Mouse (Mus musculus) yolk sac, embryonic 10.5 days (tissue): Measurements from ENCODE around the gene Itga1.

Source experiments
- DNase-seq: peaks from one replicate; pipeline ENCODE4 v3.0.0-alpha.2; 2017; ENCODE audit warnings: low spot score

Gene Itga1

GRCm38 (mm10) chr13:114987668-114988067 is 114.1 kb downstream of the Itga1 start:
- DNase-seq: no peak

GRCm38 (mm10) chr13:114987161-114987560 is 114.6 kb downstream of the Itga1 start:
- DNase-seq: peak; percentile 20

GRCm38 (mm10) chr13:114984658-114985057 is 117.1 kb downstream of the Itga1 start:
- DNase-seq: no peak

GRCm38 (mm10) chr13:114983116-114983515 is 118.6 kb downstream of the Itga1 start:
- no peak for DNase-seq

GRCm38 (mm10) chr13:114980831-114981419 is 120.8 kb downstream of the Itga1 start:
- DNase-seq: peak; percentile 8

DNA sequence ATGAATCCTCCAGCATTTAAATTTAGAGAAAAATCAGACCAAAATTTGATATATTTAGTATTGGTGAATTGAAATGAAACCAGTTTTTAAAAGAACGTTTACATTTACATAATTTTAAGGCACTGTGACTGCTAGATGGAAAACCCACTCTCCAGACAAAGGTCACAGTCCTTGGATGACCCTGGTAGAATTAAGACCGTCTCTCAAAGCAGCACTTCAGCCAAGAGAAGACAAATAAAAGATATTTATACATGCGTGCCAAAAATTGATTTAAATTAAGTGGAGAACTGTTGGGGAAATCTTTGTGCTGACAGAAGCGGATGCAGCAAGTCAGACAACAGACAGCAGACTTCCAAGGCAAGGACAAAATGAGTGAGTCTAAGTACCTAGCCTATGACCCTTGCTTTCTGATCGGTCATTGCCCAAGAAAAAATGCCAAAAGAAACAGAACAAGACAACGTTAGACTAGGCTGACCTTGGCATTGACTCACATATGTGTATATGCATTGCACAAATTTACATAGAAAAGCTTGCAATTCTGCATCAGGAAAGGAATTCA is 127.2 kb downstream of the Itga1 start:
- DNase-seq: no peak

DNA sequence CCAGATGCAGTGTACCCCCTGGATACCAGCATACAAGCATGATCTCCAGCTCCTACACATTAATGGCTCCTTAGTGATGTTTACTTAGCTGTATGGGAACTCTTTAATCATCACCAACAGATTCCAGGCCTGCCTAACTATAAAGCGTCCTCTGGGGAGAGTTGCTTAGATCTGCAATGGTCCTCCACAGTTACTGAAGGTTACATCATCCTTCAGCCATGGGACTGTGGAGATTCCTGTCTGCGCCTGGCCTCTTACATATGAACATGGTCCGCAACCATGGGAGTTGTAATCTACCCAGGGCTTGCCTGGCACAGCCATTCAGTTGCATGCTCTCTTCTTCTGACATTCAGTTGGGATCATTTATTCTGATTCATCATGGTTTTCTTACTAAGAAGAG is 129.9 kb downstream of the Itga1 start:
- DNase-seq: no peak

DNA sequence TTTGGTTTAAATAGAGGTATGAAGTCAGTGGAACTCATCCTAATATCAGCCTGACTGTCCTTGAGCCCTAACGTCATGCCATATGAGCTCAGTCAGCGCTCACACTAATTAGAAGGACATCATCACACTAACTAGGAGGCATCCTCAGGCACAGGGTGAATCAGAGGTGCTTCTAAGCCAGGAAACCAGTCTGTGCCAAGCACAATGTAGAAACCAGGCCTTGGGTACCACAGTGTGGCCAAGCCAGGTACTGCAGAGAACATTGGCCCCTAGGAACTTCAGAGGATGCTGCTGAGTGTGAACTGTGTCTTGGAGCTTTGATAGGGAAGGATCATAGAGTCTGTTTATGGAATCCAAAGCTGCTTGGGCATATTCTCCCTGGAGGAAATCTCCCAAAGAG is 137.5 kb downstream of the Itga1 start:
- peak; percentile 42 for DNase-seq

- no peak for DNase-seq
These were observed 147.2 kb downstream of the Itga1 start for GRCm38 (mm10) chr13:114954516-114954915.

DNA sequence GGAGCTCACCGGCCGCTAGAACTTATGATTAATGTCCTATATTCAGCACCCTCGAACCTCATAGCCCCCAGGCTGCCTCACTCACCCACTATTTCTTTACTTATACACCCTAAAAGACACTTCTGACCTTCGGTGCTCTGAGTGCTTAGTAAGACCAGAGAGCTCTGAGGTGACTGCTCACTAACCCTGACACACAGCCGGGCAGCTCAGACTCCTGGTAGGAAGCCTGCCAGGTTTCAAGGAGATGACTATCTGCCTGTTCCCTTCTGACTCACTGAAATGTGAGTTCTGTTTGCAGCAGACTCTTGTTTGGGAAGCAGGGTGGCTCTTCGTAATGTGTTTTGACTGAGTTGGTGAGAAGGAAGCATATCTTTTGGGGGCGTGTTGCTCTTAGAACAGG is 168.2 kb downstream of the Itga1 start:
- no peak for DNase-seq

DNA sequence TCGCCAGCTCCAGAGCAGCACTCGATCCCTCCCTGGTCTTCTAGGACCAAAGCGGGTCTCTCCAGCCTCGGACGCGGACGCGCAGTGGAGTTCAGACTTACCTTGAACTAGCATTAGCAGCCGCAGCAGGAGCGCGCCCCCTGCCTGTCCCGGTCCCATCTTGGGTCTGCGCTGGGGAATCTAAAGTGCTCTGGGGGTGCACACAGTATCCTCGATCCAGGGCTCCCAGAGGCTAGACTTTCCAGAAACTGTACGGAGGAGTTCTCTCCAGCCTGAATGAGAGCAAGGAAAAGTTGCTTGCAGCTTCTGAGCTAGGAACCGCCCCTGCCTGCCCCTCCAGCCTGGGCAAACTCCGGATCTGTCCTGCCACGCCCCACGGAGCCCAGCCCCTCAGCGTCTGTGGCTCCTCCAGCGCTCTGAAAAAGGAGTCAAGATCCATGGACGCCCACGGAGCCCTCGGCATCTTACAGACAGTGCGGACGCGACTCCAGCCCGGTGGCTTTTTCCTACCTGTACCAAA is 169.9 kb downstream of the Itga1 start, which contains the start of gene Itga2:
Itga2 (minus strand) TSS at position 326 of the 520 bp plus-strand sequence.
- peak; percentile 65 for DNase-seq

DNA sequence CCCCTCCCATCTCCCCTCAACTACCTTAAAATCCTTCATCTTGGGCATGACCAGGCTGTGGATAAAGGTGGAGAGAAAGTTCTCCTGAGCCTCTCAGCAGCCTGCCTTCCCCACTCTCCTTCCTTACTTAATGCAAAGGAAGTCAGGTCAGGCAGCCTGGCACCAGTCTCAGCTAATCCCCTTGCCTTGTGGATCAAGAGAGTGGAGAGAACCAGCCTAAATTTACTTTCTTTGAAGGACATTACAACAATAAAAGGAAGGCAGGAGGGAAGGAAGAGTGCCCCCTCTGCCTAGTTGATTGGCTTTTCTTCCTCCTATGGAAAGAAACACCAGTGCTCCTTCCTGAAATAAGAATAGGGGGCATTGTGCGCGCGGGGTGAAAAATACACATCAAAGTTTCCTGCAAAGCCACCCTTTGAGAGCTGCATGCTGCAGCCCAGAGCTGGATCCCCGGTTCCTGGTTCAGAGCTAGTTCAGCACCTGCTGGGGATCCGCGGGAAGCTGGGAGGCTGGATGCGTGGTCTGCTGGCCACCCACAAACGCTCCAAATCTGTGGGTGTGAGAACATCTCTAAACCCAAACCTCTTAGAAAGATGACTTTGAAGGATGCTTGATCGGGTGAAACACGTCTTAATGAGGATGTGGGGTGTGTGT is 170.6 kb downstream of the Itga1 start:
- DNase-seq: no peak

- no peak for DNase-seq
These were observed 177.0 kb downstream of the Itga1 start for GRCm38 (mm10) chr13:114924785-114925184.

DNA sequence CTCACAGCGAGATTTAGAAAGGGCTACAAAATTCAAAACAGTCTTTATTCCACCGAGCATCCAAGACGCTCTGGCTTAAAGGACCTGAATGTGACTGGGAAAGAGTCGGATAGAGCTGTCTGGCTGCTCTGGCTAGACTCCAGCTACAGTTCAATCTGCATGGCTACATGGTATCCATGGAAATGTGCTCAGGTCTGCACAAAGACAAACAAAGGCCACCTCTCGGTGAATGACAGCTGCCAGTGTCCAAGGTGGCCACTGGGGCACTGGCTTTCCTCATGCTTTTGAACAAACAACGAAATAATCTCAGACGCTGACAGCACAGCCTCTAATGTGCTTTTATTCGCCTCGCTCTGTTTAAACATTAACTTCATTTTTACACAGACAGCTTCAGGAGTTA is 178.4 kb downstream of the Itga1 start:
- peak; percentile 19 for DNase-seq

DNA sequence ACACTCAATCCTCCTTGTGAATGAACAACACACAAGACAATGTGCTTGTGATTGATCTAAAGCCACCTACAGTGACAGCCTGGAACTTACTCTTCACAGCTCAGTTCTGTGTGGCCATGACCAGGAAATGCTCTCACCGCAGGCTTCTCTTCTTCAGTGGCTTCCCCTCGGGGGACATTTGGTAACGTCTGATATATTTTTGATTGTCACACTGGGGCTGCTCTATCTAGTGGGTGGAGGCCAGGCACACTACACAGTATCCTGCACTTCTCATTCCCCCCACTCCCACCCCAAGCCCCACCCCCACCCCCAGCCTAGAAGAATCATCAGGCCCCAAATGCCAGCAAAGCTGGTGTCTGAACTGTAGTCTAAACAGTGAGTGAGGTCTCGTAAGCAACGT is 186.0 kb downstream of the Itga1 start:
- DNase-seq: no peak

- DNase-seq: peak; percentile 12
These were observed 186.8 kb downstream of the Itga1 start for GRCm38 (mm10) chr13:114914963-114915362.

GRCm38 (mm10) chr13:114914559-114914958 is 187.2 kb downstream of the Itga1 start:
- no peak for DNase-seq

DNA sequence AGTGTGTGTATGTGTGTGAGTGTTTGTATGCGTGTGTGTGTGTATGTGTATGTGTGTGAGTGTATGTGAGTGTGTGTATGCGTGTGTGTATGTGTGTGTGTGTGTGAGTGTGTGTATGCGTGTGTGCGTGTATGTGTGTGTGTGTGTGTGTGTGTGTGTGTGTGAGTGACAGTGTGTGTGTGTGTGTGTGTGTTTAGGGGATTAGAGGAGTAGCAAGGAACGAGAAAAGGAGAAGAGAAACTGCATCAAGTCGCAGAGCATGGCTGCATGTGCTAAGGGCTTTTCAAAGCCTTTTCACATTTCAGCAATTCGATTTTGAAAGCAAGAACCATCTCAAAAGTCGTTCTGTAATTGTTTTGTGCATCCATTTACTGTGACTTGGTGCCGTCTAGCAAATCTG is 191.1 kb downstream of the Itga1 start:
- no peak for DNase-seq

GRCm38 (mm10) chr13:114909514-114909913 is 192.2 kb downstream of the Itga1 start:
- DNase-seq: no peak

DNA sequence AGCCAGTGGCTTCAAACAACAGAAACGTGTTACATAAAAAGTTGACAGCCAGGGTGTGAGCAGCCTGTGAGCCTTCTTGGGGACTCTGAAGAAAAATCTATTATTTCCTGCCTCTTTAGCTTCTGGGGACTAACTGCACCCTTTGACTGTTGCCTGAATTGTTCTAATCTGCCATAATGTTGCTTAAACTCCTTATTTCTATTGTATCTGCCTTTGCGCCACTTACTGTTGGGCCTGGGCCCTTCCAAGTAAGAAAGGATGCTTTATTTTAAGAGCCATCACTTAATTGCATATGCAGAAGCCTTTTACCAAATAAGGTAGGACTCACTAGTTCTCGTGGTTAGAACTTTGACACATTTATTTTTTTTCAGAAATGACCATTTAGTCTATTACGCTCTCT is 193.9 kb downstream of the Itga1 start:
- DNase-seq: no peak
